Mouse (Mus musculus): ENCODE measurements around the gene C1s2.

DNA sequence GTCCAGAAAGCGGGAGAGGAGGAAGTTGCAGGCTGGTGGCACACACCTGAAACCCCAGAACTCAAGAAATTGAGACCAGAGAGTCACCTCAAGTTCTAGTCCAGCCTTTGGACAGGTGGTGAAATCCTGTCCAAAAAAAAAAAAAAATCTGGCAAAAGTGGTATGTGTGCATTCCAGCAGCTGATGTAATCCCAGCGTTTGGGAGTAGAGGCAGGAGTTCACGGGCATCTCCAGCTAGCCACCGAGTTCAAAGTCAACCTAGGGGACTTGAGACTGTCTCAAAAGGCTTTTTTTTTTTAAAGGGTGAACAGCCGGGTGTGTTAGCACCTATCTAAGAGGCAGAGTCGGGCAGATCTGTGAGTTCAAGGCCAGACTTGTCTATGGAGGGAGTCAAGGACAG is 40.3 kb upstream of the C1s2 start:
- TF ChIP-seq POLR2A (IDR thresholded peaks at IDR 0.05; ENCODE audit: extremely low read depth, insufficient read depth, low read length): no peak
- no peak for TF ChIP-seq CTCF (IDR thresholded peaks at IDR 0.05; ENCODE audit: extremely low read depth, insufficient read depth, low read length)
